Mouse (Mus musculus) limb, embryonic 11.5 days (tissue): ENCODE measurements around the gene Ehd1. TPM values are rescaled to one million over a fixed set of nuclear protein-coding genes. Genes with fewer than 3 reads are reported as not detected.

Experiments
- ATAC-seq: fragments of 200-750 bp; cut with Nextera tagmentation; 2 replicates; pipeline ENCODE4 v1.8.0; 2017; ENCODE audit warnings: low read depth; ENCODE audit not compliant: insufficient number of reproducible peaks, low FRiP score, low TSS enrichment
- DNase-seq: peaks from one replicate; pipeline ENCODE4 v3.0.0-alpha.2; 2015; ENCODE audit warnings: low spot score
- H3K27ac ChIP-seq: fragments of 300-500 bp; sonication (generic); replicated peaks from 2 replicates; pipeline ENCODE4 v1.5.1; 2014; ENCODE audit warnings: low read depth, mild to moderate bottlenecking, low read length
- H3K27me3 ChIP-seq: fragments of 300-500 bp; sonication (generic); 2 replicates; pipeline ENCODE4 v1.6.1; 2014; ENCODE audit warnings: mild to moderate bottlenecking, low read length, mixed read lengths; ENCODE audit not compliant: control insufficient read depth, insufficient read depth
- H3K36me3 ChIP-seq: fragments of 300-500 bp; sonication (generic); 2 replicates; pipeline ENCODE4 v1.6.1; 2014; ENCODE audit warnings: mild to moderate bottlenecking, low read length, moderate library complexity, mixed read lengths; ENCODE audit not compliant: control insufficient read depth, insufficient read depth
- H3K4me1 ChIP-seq: fragments of 300-500 bp; sonication (generic); 2 replicates; pipeline ENCODE4 v1.6.1; 2014; ENCODE audit warnings: low read length, mixed read lengths; ENCODE audit not compliant: control insufficient read depth, insufficient read depth
- H3K4me2 ChIP-seq: fragments of 300-500 bp; sonication (generic); 2 replicates; pipeline ENCODE4 v1.6.1; 2014; ENCODE audit warnings: low read depth, mild to moderate bottlenecking, moderate library complexity; ENCODE audit not compliant: severe bottlenecking
- H3K4me3 ChIP-seq: fragments of 300-500 bp; sonication (generic); 2 replicates; pipeline ENCODE4 v1.5.1; 2014; ENCODE audit warnings: low read depth, low read length
- H3K9ac ChIP-seq: fragments of 300-500 bp; sonication (generic); 2 replicates; pipeline ENCODE4 v1.6.1; 2014; ENCODE audit warnings: mild to moderate bottlenecking, low read length
- H3K9me3 ChIP-seq: fragments of 300-500 bp; sonication (generic); 2 replicates; pipeline ENCODE4 v1.6.1; 2016; ENCODE audit warnings: low read length; ENCODE audit not compliant: control insufficient read depth
- WGBS: fragments of 180-500 bp; shearing (Covaris S2); extraction: QIAGEN DNeasy Blood & Tissue Kit; methylation state at CpG from one replicate; pipeline ENCODE4 v1.1.7; 2014; 5-methylcytosine and 5-hydroxymethylcytosine counted together
- microRNA counts: library from miRNA; unstranded; fragments of <30 nt; microRNA quantifications from one replicate; lab custom pipeline; 2016
- microRNA-seq: library from miRNA; unstranded; fragments of <30 nt; microRNA quantifications from one replicate; pipeline ENCODE4, GENCODE M21; 2016
- polyA plus RNA-seq: library from polyadenylated mRNA; unstranded; fragments of >200 nt; fragmentation: Nextera tagmentation; extraction: Ambion mirVana; gene quantifications from 2 replicates; pipeline ENCODE4 v1.2.1, GENCODE M21; 2014

Gene Ehd1
- polyA plus RNA-seq, 1 experiment from 2014 or later, result 56.1 TPM

DNA sequence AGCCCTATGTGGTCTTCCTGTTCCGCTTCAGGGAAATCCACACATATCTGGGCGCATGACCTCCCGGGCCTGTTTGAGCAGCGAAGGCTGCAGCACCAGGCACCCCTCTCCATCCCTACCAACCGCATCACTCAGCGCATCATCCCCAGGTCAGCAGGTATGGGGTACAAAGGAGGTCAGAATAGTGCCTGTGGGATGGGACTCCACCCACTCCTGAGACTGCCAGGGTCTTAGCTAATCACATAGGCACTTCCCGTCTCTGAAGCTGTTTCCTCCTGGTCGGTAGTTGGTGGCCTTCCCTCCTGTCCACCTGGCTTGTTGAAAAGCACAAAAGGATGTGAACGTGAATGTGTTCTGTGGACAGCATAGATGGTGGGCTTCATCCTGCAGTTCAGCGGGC, 70.1 kb downstream of the Ehd1 start:
- H3K9me3 ChIP-seq, result no peaks in the 10 kb centered on the region
- ATAC-seq (no peak), DNase-seq (no peak)
- H3K9ac ChIP-seq, result no peak overlapping the region
- no peak overlapping the region for H3K4me2 ChIP-seq
- H3K4me3 ChIP-seq, result no peak overlapping the region
- no peak overlapping the region for H3K27ac ChIP-seq
- WGBS, result 88% methylated on average over 10 of the region's 10 CpGs
- peaks cover 3% of the 10 kb centered on the region; the same call in 1 of the 2 replicates for H3K36me3 ChIP-seq
- H3K27me3 ChIP-seq, result no peaks in the 10 kb centered on the region
- H3K4me1 ChIP-seq, result peaks cover 11% of the 10 kb centered on the region

DNA sequence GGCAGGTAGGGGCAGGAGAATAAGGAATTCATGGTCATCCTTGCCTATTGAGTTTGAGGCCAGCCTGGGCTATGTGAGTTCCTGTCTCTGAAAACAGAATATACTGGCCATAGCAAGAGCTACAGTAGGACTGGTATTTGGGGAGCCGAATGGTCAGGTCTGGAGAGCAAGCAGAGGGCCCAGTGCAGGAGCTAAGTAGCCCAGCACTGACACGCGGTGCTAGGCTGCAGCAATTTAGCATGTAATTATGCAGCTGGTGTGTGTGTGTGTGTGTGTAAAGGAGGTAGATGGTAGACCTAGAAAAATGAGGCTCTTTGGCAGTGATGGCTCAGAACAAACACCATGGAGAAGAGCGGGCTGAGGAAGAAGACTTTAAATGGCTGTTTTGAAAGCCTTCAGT, 71.1 kb downstream of the Ehd1 start:
- Histone ChIP-seq H3K4me2 (no peak overlapping the region), H3K9ac (no peak overlapping the region), H3K4me1 (peaks cover 11% of the 10 kb centered on the region), H3K27me3 (no peaks in the 10 kb centered on the region), H3K9me3 (no peaks in the 10 kb centered on the region), H3K27ac (no peak overlapping the region), H3K4me3 (no peak overlapping the region), H3K36me3 (peaks cover 3% of the 10 kb centered on the region; the same call in 1 of the 2 replicates)
- ATAC-seq (no peak), DNase-seq (no peak)
- WGBS, result 94% methylated on average over 4 of the region's 4 CpGs

DNA sequence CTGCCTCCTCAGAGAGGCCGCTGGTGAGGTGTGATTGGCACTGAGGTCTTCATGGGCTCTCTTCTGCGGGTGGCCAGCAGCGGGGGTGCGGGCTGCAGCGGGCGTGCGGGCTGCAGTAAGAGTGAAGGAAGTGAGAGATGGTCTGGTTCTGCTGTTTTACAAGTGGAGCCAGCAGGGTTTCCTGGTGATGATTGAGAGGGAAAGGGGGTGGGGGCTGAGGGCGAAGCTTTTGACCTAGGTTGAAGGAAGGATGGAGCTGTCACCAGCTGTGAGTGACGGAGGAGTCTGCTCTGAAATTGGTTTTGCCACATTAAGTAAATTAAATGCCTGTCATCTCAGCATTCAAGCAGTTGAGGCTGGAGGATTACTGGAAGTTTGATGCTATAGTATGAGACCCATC, 72.2 kb downstream of the Ehd1 start:
- H3K27me3 ChIP-seq, result no peaks in the 10 kb centered on the region
- no peaks in the 10 kb centered on the region for H3K9me3 ChIP-seq
- peak overlapping the region; percentile 56; the same call in 1 of the 2 replicates for H3K27ac ChIP-seq
- peaks cover 2% of the 10 kb centered on the region; the same call in 1 of the 2 replicates for H3K36me3 ChIP-seq
- H3K9ac ChIP-seq, result no peak overlapping the region
- H3K4me1 ChIP-seq, result peaks cover 11% of the 10 kb centered on the region
- WGBS, result 34% methylated on average over 9 of the region's 9 CpGs
- DNase-seq (no peak), ATAC-seq (no peak)
- H3K4me3 ChIP-seq, result no peak overlapping the region
- no peak overlapping the region for H3K4me2 ChIP-seq

DNA sequence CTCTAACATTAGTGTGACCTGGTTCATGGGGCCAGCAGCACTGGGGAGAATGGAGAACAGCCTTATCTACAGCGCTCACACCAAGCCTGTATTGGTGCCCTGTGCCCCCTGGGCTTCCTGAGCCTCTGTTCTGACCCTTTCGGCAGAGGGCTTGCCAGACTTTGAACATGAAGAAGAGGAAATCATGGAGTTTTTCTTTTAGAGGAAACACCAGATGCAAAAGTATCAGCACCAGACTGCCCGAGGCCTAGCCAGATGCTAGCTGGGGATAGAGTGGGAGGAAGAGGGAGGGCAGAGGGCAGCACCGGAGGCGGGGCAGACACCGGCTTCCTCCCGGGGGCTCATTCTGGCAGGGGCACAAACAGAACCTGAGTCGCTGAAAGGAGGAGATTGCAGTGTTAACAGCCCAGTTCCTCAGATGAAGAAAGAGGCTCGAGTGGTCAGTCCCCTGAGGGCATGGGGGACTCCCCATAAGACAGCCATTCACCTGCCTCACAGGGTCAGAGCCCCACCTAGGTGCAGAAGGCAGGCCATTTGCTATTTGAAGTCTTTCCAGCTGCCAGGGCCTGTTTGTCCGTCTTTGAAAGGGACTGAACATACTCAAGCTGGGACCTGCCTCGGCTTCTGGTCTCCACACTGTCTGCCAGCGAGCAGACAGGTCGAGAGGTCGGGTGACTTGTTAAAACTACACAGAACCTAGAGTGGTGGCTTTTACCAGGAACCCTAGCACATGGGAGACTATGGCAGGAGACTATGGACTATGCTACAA, 72.9 kb downstream of the Ehd1 start:
- Histone ChIP-seq H3K27ac (peak overlapping the region; percentile 79), H3K36me3 (no peaks in the 10 kb centered on the region), H3K27me3 (no peaks in the 10 kb centered on the region), H3K9me3 (no peaks in the 10 kb centered on the region), H3K9ac (no peak overlapping the region), H3K4me2 (no peak overlapping the region; the same call in 1 of the 2 replicates), H3K4me3 (no peak overlapping the region), H3K4me1 (peaks cover 11% of the 10 kb centered on the region)
- WGBS, result 19% methylated on average over 14 of the region's 14 CpGs
- peak; percentile 64 for DNase-seq
- ATAC-seq, result no peak

MicroRNA genes within 50 kb of the gene (microRNA counts, 519-probe panel; counts per million panel counts)
- 2,534 counts per million, percentile 23 among the panel's probes with 10 or more counts for microRNA mmu-miR-192 (lab: Ali Mortazavi, UCI)

Small RNA genes lying within 50 kb of the gene (microRNA-seq; reads per million reads assigned to microRNA genes)
- 70.8 reads per million, percentile 44 among the genes with 10 or more reads in this experiment for gene Mir192
- 68.7 reads per million, percentile 43 among the genes with 10 or more reads in this experiment for gene Mir194-2
- gene Mir6989, result not detected

Other genes starting within 250 kb of the Ehd1 start
- 30.3 and 32.2 TPM in 2 replicates for gene Syvn1, start 230.1 kb upstream of the Ehd1 start, polyA plus RNA-seq
- gene Mrpl49, start 218.9 kb upstream of the Ehd1 start, polyA plus RNA-seq, result 95.3 and 98.6 TPM in 2 replicates
- 894 and 914 TPM in 2 replicates for gene Fau, start 218.9 kb upstream of the Ehd1 start, polyA plus RNA-seq
- 37.8 and 40.3 TPM in 2 replicates for gene Znhit2, start 215.5 kb upstream of the Ehd1 start, polyA plus RNA-seq
- gene Tm7sf2, start 208.4 kb upstream of the Ehd1 start, polyA plus RNA-seq, result 21.6 and 25.2 TPM in 2 replicates
- 50.7 and 52.1 TPM in 2 replicates for gene Vps51, start 199.5 kb upstream of the Ehd1 start, polyA plus RNA-seq
- not detected in 2 replicates for gene Tmem262, start 196.7 kb upstream of the Ehd1 start, polyA plus RNA-seq
- 2.1 and 2.9 TPM in 2 replicates for gene Gm28374, start 194.5 kb upstream of the Ehd1 start, polyA plus RNA-seq
- gene Zfpl1, start 191.8 kb upstream of the Ehd1 start, polyA plus RNA-seq, result 73.5 and 82.1 TPM in 2 replicates
- 60.5 and 63.8 TPM in 2 replicates for gene Cdca5, start 191.7 kb upstream of the Ehd1 start, polyA plus RNA-seq
- 0.70 TPM in 1 of 2 replicates, not detected in the other for gene AC131692.1, start 182.3 kb upstream of the Ehd1 start, polyA plus RNA-seq
- gene Naaladl1, start 170.9 kb upstream of the Ehd1 start, polyA plus RNA-seq, result 0.47 and 0.87 TPM in 2 replicates
- 65.4 and 65.8 TPM in 2 replicates for gene Sac3d1, start 158.1 kb upstream of the Ehd1 start, polyA plus RNA-seq
- 27.1 and 27.7 TPM in 2 replicates for gene Snx15, start 148.4 kb upstream of the Ehd1 start, polyA plus RNA-seq
- gene Batf2, start 135.7 kb upstream of the Ehd1 start, polyA plus RNA-seq, result not detected in 2 replicates
- 66.8 and 68.0 TPM in 2 replicates for gene Arl2, start 135.2 kb upstream of the Ehd1 start, polyA plus RNA-seq
- not detected in 2 replicates for gene Majin, start 92.3 kb upstream of the Ehd1 start, polyA plus RNA-seq
- gene Gpha2, start 50.3 kb upstream of the Ehd1 start, polyA plus RNA-seq, result 2.0 and 2.4 TPM in 2 replicates
- 18.6 and 19.2 TPM in 2 replicates for gene Ppp2r5b, start 40.9 kb upstream of the Ehd1 start, polyA plus RNA-seq
- gene Atg2a, start 35.1 kb upstream of the Ehd1 start, polyA plus RNA-seq, result 8.9 and 10.5 TPM in 2 replicates
- 0.54 and 0.69 TPM in 2 replicates for gene Cdc42bpg, start 29.7 kb downstream of the Ehd1 start, polyA plus RNA-seq
- gene Men1, start 58.3 kb downstream of the Ehd1 start, polyA plus RNA-seq, result 65.3 and 66.7 TPM in 2 replicates
- 6.8 and 7.3 TPM in 2 replicates for gene Map4k2, start 64.4 kb downstream of the Ehd1 start, polyA plus RNA-seq
- gene Sf1, start 87.0 kb downstream of the Ehd1 start, polyA plus RNA-seq, result 209 and 228 TPM in 2 replicates
- gene Pygm, start 107.7 kb downstream of the Ehd1 start, polyA plus RNA-seq, result 1.8 and 2.0 TPM in 2 replicates
- 12.8 and 15.0 TPM in 2 replicates for gene Rasgrp2, start 122.6 kb downstream of the Ehd1 start, polyA plus RNA-seq
- 0.48 and 1.1 TPM in 2 replicates for gene Nrxn2, start 142.0 kb downstream of the Ehd1 start, polyA plus RNA-seq